Mouse (Mus musculus) stomach, embryonic 16.5 days (tissue): ENCODE measurements at regions not wholly inside any gene's neighbourhood (a gene's known extent, or its start where the extent isn't known, plus 50 kb on each side); places are given as distances from the start of the nearest gene placed in this dataset.

ENCODE experiments used
- ATAC-seq: fragments of 200-750 bp; cut with Nextera tagmentation; 2 replicates; pipeline ENCODE4 v1.8.0; 2017; ENCODE audit warnings: moderate number of reproducible peaks, moderate TSS enrichment; ENCODE audit not compliant: insufficient read depth, low FRiP score
- H3K27ac ChIP-seq: fragments of 300-500 bp; sonication (generic); 2 replicates; pipeline ENCODE4 v1.5.1; 2014; ENCODE audit warnings: low read length
- H3K27me3 ChIP-seq: fragments of 300-500 bp; sonication (generic); 2 replicates; pipeline ENCODE4 v1.6.1; 2014; ENCODE audit warnings: low read length, control low read depth, mixed read lengths; ENCODE audit not compliant: control insufficient read depth, insufficient read depth
- H3K36me3 ChIP-seq: fragments of 300-500 bp; sonication (generic); 2 replicates; pipeline ENCODE4 v1.6.1; 2014; ENCODE audit warnings: low read length; ENCODE audit not compliant: control insufficient read depth, insufficient read depth
- H3K4me1 ChIP-seq: fragments of 300-500 bp; sonication (generic); 2 replicates; pipeline ENCODE4 v1.6.1; 2014; ENCODE audit warnings: low read length, control low read depth, mixed read lengths; ENCODE audit not compliant: control insufficient read depth, insufficient read depth
- H3K4me2 ChIP-seq: fragments of 300-500 bp; sonication (generic); 2 replicates; pipeline ENCODE4 v1.6.1; 2014; ENCODE audit warnings: low read depth, low read length, mixed read lengths
- H3K4me3 ChIP-seq: fragments of 300-500 bp; sonication (generic); replicated peaks from 2 replicates; pipeline ENCODE4 v1.5.1; 2014; ENCODE audit warnings: mild to moderate bottlenecking, low read length
- H3K9ac ChIP-seq: fragments of 300-500 bp; sonication (generic); 2 replicates; pipeline ENCODE4 v1.6.1; 2014; ENCODE audit warnings: low read length
- H3K9me3 ChIP-seq: fragments of 300-500 bp; sonication (generic); replicated peaks from 2 replicates; pipeline ENCODE4 v1.6.1; 2016; ENCODE audit warnings: low read length, control low read depth; ENCODE audit not compliant: control insufficient read depth
- WGBS: fragments of 180-500 bp; shearing (Covaris S2); extraction: QIAGEN DNeasy Blood & Tissue Kit; methylation state at CpG from one replicate; pipeline ENCODE4 v1.1.7; 2014; 5-methylcytosine and 5-hydroxymethylcytosine counted together

DNA sequence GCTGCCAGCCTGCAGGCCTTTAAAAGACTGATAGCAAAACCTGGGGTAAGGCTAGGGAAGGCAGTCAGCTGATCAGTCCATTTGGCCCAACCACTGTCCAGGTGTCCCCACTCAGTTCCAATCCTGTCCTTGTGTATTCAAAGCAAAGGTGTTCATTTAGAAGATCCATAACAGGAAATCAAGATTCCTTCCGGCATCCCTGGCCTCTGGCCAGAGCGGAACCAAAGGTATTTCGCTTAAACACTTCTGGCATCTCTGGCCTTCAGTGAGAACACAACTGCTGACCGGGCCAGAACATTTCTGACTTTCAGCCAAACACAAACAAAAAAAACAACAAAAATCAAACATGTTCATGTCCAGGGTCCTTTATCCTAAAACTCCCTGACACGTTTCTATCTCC is 102.3 kb downstream of the Hsd17b3 start:
- H3K4me1 ChIP-seq: peaks cover 29% of the 10 kb centered on the region
- no peaks in the 10 kb centered on the region for H3K27me3 ChIP-seq
- H3K36me3 ChIP-seq: no peaks in the 10 kb centered on the region
- H3K4me3 ChIP-seq: no peak overlapping the region
- H3K9me3 ChIP-seq: no peaks in the 10 kb centered on the region
- no peak overlapping the region for H3K4me2 ChIP-seq
- H3K9ac ChIP-seq: no peak overlapping the region
- 55% methylated on average over 5 of the region's 5 CpGs for WGBS
- ATAC-seq: no peak
- peak overlapping the region; percentile 59; the same call in 1 of the 2 replicates for H3K27ac ChIP-seq

GRCm38 (mm10) chr13:63985590-63985989 is 103.4 kb downstream of the Hsd17b3 start:
- Histone ChIP-seq H3K9ac (no peak overlapping the region), H3K4me2 (no peak overlapping the region), H3K4me1 (peaks cover 26% of the 10 kb centered on the region), H3K27me3 (no peaks in the 10 kb centered on the region), H3K36me3 (no peaks in the 10 kb centered on the region), H3K27ac (peak overlapping the region; percentile 59), H3K9me3 (no peaks in the 10 kb centered on the region), H3K4me3 (no peak overlapping the region)
- WGBS: 31% methylated on average over 4 of the region's 4 CpGs
- ATAC-seq: no peak

GRCm38 (mm10) chr13:63985086-63985485 is 103.9 kb downstream of the Hsd17b3 start:
- Histone ChIP-seq H3K9ac (no peak overlapping the region), H3K27ac (peak overlapping the region; percentile 63; the same call in 1 of the 2 replicates), H3K9me3 (no peaks in the 10 kb centered on the region), H3K27me3 (no peaks in the 10 kb centered on the region), H3K4me1 (peaks cover 27% of the 10 kb centered on the region), H3K4me3 (no peak overlapping the region), H3K4me2 (no peak overlapping the region), H3K36me3 (no peaks in the 10 kb centered on the region)
- ATAC-seq: no peak
- WGBS: 67% methylated on average over 5 of the region's 5 CpGs

- no peaks in the 10 kb centered on the region for H3K9me3 ChIP-seq
- no peak overlapping the region for H3K4me2 ChIP-seq
- H3K27ac ChIP-seq: peak overlapping the region; percentile 92
- H3K27me3 ChIP-seq: no peaks in the 10 kb centered on the region
- no peak overlapping the region for H3K4me3 ChIP-seq
- no peaks in the 10 kb centered on the region for H3K36me3 ChIP-seq
- ATAC-seq: peak; percentile 90
- no peak overlapping the region; the same call in 1 of the 2 replicates for H3K9ac ChIP-seq
- 19% methylated on average over 7 of the region's 7 CpGs for WGBS
- H3K4me1 ChIP-seq: peaks cover 20% of the 10 kb centered on the region
These were observed 108.9 kb downstream of the Hsd17b3 start for GRCm38 (mm10) chr13:63980012-63980691.

DNA sequence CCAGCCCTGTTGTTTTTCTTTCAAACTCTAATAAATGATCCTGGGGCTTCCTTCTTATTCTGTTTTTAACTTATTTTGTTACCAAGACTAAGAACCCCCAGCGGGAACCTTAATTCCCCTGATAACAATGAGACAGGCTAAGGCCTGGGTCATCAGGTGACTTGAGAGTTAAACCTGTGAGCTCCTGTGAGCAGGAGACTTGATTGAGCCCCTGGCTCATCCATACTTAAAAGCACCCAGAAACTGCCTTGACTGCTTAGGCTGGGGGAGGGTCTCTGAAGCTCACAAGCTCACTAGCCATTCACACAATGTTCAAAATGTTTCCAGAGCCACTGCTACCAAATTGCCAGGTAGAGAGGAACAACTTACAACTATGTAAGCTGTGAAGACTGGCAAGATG is 109.4 kb downstream of the Hsd17b3 start:
- WGBS: 33% methylated on average over 1 of the region's 1 CpGs
- H3K36me3 ChIP-seq: no peaks in the 10 kb centered on the region

GRCm38 (mm10) chr13:63969907-63970306 is 119.1 kb downstream of the Hsd17b3 start:
- Histone ChIP-seq H3K27me3 (no peaks in the 10 kb centered on the region), H3K4me3 (no peak overlapping the region), H3K9ac (no peak overlapping the region), H3K36me3 (no peaks in the 10 kb centered on the region), H3K4me1 (no peaks in the 10 kb centered on the region), H3K9me3 (no peaks in the 10 kb centered on the region), H3K27ac (no peak overlapping the region), H3K4me2 (no peak overlapping the region)
- ATAC-seq: no peak
- 77% methylated on average over 2 of the region's 2 CpGs for WGBS

More for the DNA sequence above, 109.4 kb downstream of the Hsd17b3 start:
- H3K9ac ChIP-seq: no peak overlapping the region
- no peak overlapping the region for H3K4me3 ChIP-seq
- H3K4me2 ChIP-seq: no peak overlapping the region
- peaks cover 20% of the 10 kb centered on the region for H3K4me1 ChIP-seq
- no peaks in the 10 kb centered on the region for H3K9me3 ChIP-seq
- no peak for ATAC-seq
- H3K27me3 ChIP-seq: no peaks in the 10 kb centered on the region
- H3K27ac ChIP-seq: peak overlapping the region; percentile 68

DNA sequence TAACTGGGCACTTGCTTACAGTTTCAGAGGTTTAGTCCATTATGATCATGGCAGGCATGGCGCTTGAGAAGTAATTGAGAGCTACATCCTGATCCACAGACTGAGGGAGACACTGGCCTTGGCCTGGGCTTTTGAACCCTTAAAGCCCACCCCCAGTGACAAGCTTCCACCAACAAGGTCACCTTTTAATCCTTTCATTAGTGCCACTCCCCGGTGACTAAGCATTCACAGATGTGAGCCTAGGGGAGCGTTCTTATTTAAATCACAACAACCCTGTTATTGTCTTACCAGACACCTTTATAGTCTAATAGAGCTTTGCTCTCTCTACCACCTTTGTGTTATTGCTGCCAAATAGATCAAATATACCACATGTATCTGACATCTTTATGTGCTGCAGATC is 120.4 kb downstream of the Hsd17b3 start:
- Histone ChIP-seq H3K27me3 (no peaks in the 10 kb centered on the region), H3K4me1 (no peaks in the 10 kb centered on the region), H3K4me3 (no peak overlapping the region), H3K4me2 (no peak overlapping the region), H3K9ac (no peak overlapping the region), H3K9me3 (no peaks in the 10 kb centered on the region), H3K27ac (no peak overlapping the region), H3K36me3 (no peaks in the 10 kb centered on the region)
- ATAC-seq: no peak
- 77% methylated on average over 3 of the region's 3 CpGs for WGBS

GRCm38 (mm10) chr13:63957098-63957497 is 131.9 kb downstream of the Hsd17b3 start:
- Histone ChIP-seq H3K36me3 (no peaks in the 10 kb centered on the region), H3K9me3 (peaks cover 3% of the 10 kb centered on the region), H3K27ac (no peak overlapping the region), H3K27me3 (no peaks in the 10 kb centered on the region), H3K4me1 (peaks cover 6% of the 10 kb centered on the region; the same call in 1 of the 2 replicates), H3K9ac (no peak overlapping the region), H3K4me3 (no peak overlapping the region), H3K4me2 (no peak overlapping the region)
- ATAC-seq: peak; percentile 21; the same call in 1 of the 2 replicates
- 15% methylated on average over 5 of the region's 5 CpGs for WGBS

- H3K27me3 ChIP-seq: no peaks in the 10 kb centered on the region
- no peak overlapping the region for H3K4me3 ChIP-seq
- H3K36me3 ChIP-seq: no peaks in the 10 kb centered on the region
- no peak overlapping the region for H3K9ac ChIP-seq
- WGBS: 82% methylated on average over 2 of the region's 2 CpGs
- no peak overlapping the region for H3K4me2 ChIP-seq
- no peak overlapping the region for H3K27ac ChIP-seq
- H3K9me3 ChIP-seq: peaks cover 3% of the 10 kb centered on the region
- H3K4me1 ChIP-seq: peaks cover 12% of the 10 kb centered on the region
- ATAC-seq: no peak
These were observed 134.7 kb downstream of the Hsd17b3 start for GRCm38 (mm10) chr13:63954305-63954704.
